Mouse (Mus musculus): ENCODE measurements around the gene Ak6. TPM values are rescaled to one million over a fixed set of nuclear protein-coding genes. Genes with fewer than 3 reads are reported as not detected.

The Ak6 gene
- polyA plus RNA-seq (2012; ENCODE audit: low replicate concordance), result 13.4 and 23.8 TPM in 2 replicates

DNA sequence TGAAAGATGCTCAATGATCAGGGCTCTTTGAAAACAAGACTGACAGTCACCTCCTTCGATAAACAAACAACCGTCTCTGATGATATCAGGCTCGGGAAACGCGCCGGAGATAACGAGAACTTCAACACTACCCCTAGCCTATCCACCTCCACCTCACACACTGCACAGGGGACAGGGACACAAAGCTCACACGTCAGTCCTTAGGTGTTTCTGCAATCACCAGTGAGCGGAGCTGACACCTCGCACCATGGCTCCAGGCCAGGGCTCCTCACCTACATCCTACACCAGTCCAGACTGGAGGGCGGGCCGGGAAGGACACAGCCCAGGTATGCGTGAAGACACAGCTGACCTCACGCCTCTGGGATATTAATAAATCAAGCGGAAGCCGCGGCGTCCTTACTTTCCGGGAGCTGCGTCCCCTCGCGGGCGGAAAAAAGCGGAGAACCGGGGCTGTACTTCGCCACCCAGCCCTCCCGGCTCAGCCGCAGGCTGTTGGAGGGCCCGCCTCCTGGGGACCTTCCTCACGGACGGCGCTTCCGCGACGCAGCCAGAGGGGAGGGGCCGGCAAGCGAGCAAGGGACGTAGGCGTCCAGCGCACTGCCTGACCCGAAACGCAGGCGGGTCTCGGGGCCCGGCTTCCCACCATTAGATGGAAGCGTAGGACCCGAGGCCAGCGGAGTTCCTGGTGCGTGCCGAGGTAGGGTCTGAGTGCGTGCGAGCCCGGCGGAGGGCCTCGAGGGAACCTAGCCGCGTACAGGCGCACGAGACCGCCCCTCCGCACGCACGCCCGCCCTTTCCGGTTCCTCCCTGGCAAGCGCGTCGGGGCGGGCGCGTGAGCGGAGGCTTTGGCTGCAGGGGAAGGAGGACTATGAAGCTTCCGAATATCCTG is at the start of gene Ak6, which contains the start of gene Rad17:
TSS of gene Ak6 (plus strand) at position 430 of the 889 bp plus-strand sequence.
TSS of gene Rad17 (minus strand) at position 502 of the 889 bp plus-strand sequence.

GRCm38 (mm10) chr13:100616181-100617087 is 34.3 kb upstream of the Ak6 start, which contains the start of gene Marveld2:
Gene Marveld2, minus strand, starts transcription at chr13:100616971.

GRCm38 (mm10) chr13:100651439-100652186 is 834 bp downstream of the Ak6 start, which contains the start of gene Taf9:
Gene Taf9, plus strand, starts transcription at chr13:100651579.

DNA sequence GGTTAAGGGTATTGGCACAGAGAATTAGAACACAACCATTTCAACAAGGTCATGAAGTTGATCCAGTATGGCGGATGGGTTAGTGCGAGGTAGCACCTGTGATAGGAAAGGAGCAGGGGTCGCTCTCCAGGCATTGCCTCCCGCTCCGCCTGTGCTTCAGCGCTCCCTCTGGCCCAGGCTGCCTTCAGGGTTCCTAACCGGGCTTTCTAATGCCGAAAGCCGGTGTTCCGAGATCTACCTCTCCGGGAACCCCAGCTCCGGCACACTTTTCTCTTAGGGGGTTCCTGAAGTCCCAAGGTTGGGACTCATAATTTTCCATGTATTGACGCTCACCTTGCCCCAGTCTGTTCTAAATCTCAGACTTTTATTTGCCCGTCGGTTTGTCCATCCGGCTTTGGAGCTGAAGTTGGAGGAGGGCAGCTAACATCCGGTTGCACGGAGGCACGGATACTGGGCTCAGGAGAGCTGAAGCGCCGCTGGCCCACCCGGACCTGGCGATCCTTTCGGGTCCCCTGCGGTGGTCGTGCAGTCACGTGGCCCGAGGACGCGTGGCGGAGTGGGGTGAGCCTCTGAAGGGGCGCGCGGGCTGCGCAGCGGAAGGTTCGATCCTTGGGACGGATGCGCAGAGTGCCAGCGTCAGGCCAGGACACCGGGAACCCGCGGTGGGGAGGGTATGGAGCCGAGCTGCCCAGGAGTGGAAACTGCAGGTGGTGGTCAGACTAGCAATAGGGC is 18.7 kb downstream of the Ak6 start, which contains the start of gene Ccdc125:
TSS of gene Ccdc125 (plus strand) at position 427 of the 732 bp plus-strand sequence.

Other genes starting within 250 kb of the Ak6 start
- gene Naip1, start 198.1 kb upstream of the Ak6 start, polyA plus RNA-seq (2012; ENCODE audit: low replicate concordance), result not detected in 2 replicates
- 8.7 and 13.6 TPM in 2 replicates for gene Gtf2h2, start 158.4 kb upstream of the Ak6 start, polyA plus RNA-seq (2012; ENCODE audit: low replicate concordance)
- gene Ocln, start 98.3 kb upstream of the Ak6 start, polyA plus RNA-seq (2012; ENCODE audit: low replicate concordance), result 0.07 TPM in 1 of 2 replicates, not detected in the other
- gene Marveld2, start 34.0 kb upstream of the Ak6 start, polyA plus RNA-seq (2012; ENCODE audit: low replicate concordance), result 0.08 and 0.20 TPM in 2 replicates
- gene Rad17, start 72 bp downstream of the Ak6 start, polyA plus RNA-seq (2012; ENCODE audit: low replicate concordance), result 16.3 and 17.7 TPM in 2 replicates
- 2.6 and 13.8 TPM in 2 replicates for gene Taf9, start 600 bp downstream of the Ak6 start, polyA plus RNA-seq (2012; ENCODE audit: low replicate concordance)
- gene Ccdc125, start 18.7 kb downstream of the Ak6 start, polyA plus RNA-seq (2012; ENCODE audit: low replicate concordance), result 0.13 TPM in 1 of 2 replicates, not detected in the other
- 4.2 and 16.5 TPM in 2 replicates for gene Cdk7, start 80.0 kb downstream of the Ak6 start, polyA plus RNA-seq (2012; ENCODE audit: low replicate concordance)
- gene Mrps36, start 93.7 kb downstream of the Ak6 start, polyA plus RNA-seq (2012; ENCODE audit: low replicate concordance), result 41.8 and 55.9 TPM in 2 replicates
- 6.5 and 15.5 TPM in 2 replicates for gene Cenph, start 124.9 kb downstream of the Ak6 start, polyA plus RNA-seq (2012; ENCODE audit: low replicate concordance)
- 2.7 and 4.5 TPM in 2 replicates for gene Ccnb1, start 135.6 kb downstream of the Ak6 start, polyA plus RNA-seq (2012; ENCODE audit: low replicate concordance)
- gene Slc30a5, start 182.4 kb downstream of the Ak6 start, polyA plus RNA-seq (2012; ENCODE audit: low replicate concordance), result 5.0 and 11.3 TPM in 2 replicates